1 mouse cellular context compared by ENCODE assay signal in the genomic region with DNA sequence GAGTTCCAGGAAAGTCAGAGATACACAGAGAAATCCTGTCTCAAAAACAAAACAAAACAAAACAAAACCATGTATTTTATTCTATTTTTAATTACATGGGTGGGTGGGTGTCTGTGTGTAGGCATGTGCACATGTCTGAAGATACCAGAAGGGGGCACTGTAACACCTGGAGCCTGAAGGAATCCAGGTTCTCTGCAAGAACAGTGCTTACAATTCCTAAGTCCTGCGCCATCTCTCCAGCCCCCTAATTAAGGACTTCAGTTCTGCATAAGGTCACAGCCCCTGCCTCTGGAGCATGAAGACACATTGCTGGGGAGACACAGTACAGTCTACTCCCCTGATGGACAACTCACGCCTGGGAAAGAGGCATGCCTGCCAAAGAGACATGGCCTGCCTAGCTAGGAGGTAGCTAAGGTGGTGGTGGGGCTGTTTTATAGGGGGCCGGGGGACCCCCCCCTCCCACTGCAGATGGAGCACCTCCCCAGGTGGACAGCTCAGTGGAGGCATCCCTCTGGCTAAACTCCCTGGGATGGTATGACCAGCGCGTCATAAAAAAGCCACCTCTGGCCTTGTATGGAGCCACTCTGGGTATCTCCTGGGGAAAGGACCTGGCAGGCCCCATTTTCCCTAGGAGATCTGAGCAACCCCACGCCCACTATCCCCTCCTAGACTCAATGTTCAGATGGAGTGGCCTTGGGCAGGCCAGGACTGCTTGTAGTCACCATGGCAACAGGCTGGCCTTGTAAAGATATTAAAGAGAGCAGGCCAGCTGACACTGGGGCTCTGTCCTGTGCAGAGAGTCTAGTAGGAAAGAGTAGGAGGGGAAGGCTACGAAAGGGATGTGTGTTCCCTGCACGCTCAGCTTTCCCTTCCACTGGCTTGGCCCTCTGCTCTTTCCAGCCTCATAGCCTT.
TF ChIP-seq lines count a peak whose summit lies in the region.

No protein-coding gene starts in this region.

TF ChIP-seq in ES-E14, 5 proteins besides CTCF, POLR2A, EP300 and RAD21 (continued from another document):
- TF ChIP-seq MAFK (IDR thresholded peaks at IDR 0.05; ENCODE audit: insufficient read depth, low read depth, low read length), result no peak
